Mouse (Mus musculus) thymus, postnatal 36 days (tissue): ENCODE measurements around the gene Nkd2.

ENCODE experiments used
- DNase-seq, 2 experiments: peaks; one replicate each; pipeline ENCODE4 v3.0.0; 2022; ENCODE audit warnings: mixed read lengths in 2 of 2

The Nkd2 gene

GRCm38 (mm10) chr13:73814181-73814580, 33.2 kb downstream of the Nkd2 start:
- DNase-seq: no peak

GRCm38 (mm10) chr13:73812936-73813335, 34.5 kb downstream of the Nkd2 start:
- DNase-seq: no peak

GRCm38 (mm10) chr13:73804914-73805313, 42.5 kb downstream of the Nkd2 start:
- no peak for DNase-seq

- no peak for DNase-seq
Observed at GRCm38 (mm10) chr13:73803450-73804178, 43.8 kb downstream of the Nkd2 start.

GRCm38 (mm10) chr13:73799110-73799509, 48.3 kb downstream of the Nkd2 start:
- no peak for DNase-seq

GRCm38 (mm10) chr13:73793171-73793570, 54.3 kb downstream of the Nkd2 start:
- no peak for DNase-seq

GRCm38 (mm10) chr13:73792176-73792575, 55.3 kb downstream of the Nkd2 start:
- DNase-seq: no peak

GRCm38 (mm10) chr13:73782486-73782885, 64.9 kb downstream of the Nkd2 start:
- no peak for DNase-seq

GRCm38 (mm10) chr13:73777578-73777977, 69.9 kb downstream of the Nkd2 start:
- DNase-seq: no peak

- DNase-seq: no peak
Observed at GRCm38 (mm10) chr13:73775786-73776185, 71.6 kb downstream of the Nkd2 start.

GRCm38 (mm10) chr13:73773519-73774205, 73.8 kb downstream of the Nkd2 start:
- no peak for DNase-seq

- DNase-seq: peak; percentile 68 to 83
Observed at GRCm38 (mm10) chr13:73772655-73773054, 74.8 kb downstream of the Nkd2 start.

GRCm38 (mm10) chr13:73771131-73771530, 76.3 kb downstream of the Nkd2 start:
- DNase-seq: no peak

GRCm38 (mm10) chr13:73769916-73770682, 77.3 kb downstream of the Nkd2 start:
- DNase-seq: no peak
